Mouse (Mus musculus) left cerebral cortex, adult 11 months (tissue): ENCODE results near the gene Mrpl33.

Experiments used
- DNase-seq: peaks from one replicate; pipeline ENCODE4 v3.0.0; 2022; ENCODE audit warnings: low spot score

Mrpl33 gene

DNA sequence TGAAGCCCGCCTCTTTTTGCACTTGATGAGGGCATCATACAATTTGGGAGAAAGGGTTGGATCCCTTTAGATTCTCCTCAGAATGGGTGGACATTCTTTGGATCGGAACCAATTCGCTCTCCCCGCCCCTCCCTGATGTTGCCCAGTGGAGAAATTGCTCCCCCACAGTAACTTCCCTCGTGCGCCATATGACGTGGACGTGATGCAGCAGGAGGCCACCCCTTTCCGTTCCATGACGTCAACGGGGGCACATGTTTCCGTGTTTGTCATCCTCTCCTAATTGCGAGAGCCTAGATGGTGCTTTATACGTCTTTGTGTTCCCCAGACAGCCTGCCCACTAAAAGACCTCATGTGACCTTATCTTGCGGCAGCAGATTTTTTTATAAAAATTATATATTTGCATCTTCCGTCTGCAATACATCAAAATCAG is 101.6 kb downstream of the Mrpl33 start:
- peak; percentile 74 for DNase-seq

DNA sequence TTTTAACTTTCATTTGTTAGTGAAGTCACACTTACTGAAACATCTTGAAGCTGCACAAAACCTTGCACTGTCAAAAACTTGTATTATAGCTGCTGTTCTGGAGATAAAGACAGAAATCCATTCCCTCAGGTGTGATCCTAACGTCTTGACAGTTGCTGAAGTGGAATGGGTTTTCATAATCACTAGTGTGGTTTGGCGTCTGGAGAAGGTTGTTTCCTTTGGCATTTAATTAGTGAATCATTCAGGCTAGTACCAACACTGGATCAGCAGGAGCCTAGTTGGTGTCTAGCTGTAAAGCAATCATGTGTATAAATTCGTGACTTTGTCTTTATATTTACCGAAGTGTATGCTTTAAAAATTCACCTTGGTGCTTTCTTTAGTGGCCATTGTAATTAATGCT is 102.2 kb downstream of the Mrpl33 start:
- DNase-seq, result no peak

GRCm38 (mm10) chr5:31699397-31699796 is 102.7 kb downstream of the Mrpl33 start:
- no peak for DNase-seq

DNA sequence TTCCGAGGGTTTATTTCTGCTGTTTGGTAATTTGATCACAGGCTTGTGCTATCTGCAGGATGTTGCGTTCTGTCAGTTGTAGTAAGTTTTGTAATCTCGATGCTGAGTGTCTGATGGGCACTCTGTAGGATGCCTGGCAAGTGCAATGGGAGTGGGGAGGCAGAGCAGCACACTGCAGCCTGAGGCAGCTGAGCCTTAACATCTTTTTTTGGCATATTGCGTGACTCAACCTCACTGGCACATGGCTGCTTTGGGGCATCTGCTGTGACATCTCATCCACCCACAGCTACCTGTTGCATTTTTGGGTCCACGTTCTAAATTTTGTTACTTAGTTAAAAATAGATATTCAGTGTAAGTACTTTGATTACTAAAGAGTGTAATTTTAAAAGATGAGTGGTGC is 108.2 kb downstream of the Mrpl33 start:
- peak; percentile 65 for DNase-seq

GRCm38 (mm10) chr5:31706826-31707225 is 110.1 kb downstream of the Mrpl33 start:
- no peak for DNase-seq

DNA sequence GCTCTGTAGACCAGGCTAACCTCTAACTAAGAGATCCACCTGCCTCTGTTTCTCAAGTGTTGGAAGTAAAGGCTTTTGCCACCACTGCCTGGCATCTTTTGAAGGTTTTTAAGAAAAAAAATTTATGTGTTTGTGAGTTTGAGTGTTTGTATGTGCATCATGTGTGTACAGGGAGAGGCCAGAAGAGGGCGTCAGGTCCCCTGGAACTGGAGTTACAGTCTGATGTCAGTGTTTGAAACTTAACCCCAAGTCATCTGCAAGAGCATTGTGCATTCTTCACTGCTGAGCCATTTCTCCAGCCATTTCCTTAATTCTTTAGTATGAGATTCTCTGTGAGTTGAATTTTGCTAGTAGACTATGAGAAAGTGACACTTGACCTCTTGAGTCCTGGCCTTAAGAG is 112.7 kb downstream of the Mrpl33 start:
- no peak for DNase-seq

GRCm38 (mm10) chr5:31713280-31713711 is 116.6 kb downstream of the Mrpl33 start:
- DNase-seq, result no peak

DNA sequence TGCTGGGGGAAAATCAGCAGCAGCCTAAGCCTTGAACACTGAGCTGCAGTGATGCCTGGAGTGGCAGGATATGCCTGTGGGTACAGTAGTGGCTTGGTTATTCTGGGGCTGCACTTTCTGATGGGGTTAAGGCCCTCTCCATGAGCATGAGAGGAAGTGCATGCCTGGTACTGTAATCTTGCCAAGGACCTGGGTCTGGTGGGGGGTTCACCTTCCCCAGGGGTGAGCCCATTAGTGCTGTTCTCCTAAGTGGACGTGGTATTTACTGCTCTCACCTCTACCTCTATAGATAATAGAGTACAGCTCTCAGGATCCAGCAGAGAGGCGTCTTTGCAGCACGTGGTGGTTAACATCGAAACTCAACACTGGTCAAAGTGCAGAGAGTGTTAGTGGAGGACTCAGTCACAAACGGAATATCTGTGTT is 117.1 kb downstream of the Mrpl33 start:
- DNase-seq, result no peak
